Mouse (Mus musculus): ENCODE measurements around the gene Pycard. TPM values are rescaled to one million over a fixed set of nuclear protein-coding genes. Genes with fewer than 3 reads are reported as not detected.

The Pycard gene
- total and polyA plus RNA-seq, 3 experiments: 5.1 to 52.5 (median 8.1) TPM

DNA sequence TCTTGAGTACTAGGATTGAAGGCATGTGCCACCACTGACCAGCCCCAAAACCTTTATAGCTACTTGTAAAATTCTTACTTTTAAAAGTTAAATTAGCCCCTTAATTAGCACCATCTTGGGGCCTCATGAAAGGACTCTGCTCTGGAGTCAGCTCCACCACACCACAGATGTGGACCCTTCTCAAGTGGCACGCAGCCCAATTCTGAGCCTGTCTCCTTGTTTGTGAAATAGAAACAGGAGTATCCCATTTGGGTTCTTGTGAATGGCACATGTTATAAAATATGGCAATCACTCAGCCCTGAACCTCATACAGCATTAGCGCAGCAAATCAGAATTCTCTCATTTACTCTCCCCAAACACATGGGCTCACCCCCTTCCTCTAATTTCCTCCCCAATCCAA is 14.8 kb downstream of the Pycard start:
- Histone ChIP-seq H3K9ac (ENCODE audit: insufficient read depth, low read depth) (no peak overlapping the region), H3K27ac (ENCODE audit: insufficient read depth, low read depth) (no peak overlapping the region), H3K36me3 (replicated peaks in 1 of 2; ENCODE audit: control insufficient read depth in 1 of 2, insufficient read depth in 1 of 2, low read length in 1 of 2) (peaks cover 74 to 98% of the 10 kb centered on the region in 2 experiments), H3K27me3 (replicated peaks) (no peaks in the 10 kb centered on the region), H3K4me1 (ENCODE audit: control insufficient read depth in 1 of 2, insufficient read depth in 2 of 2) (peaks cover 0 to 4% of the 10 kb centered on the region in 2 experiments; a peak in 1 of 4 replicates), H3K4me3 (replicated peaks in 1 of 3; ENCODE audit: low read depth in 2 of 3, low read length in 2 of 3, poor library complexity in 1 of 3) (no peak overlapping the region), H3K79me2 (replicated peaks; ENCODE audit: control insufficient read depth, extremely low read depth, insufficient read depth, poor library complexity, severe bottlenecking) (peaks cover 25% of the 10 kb centered on the region), H3K9me3 (replicated peaks; ENCODE audit: low read length) (no peaks in the 10 kb centered on the region), H3K4me2 (ENCODE audit: insufficient read depth, low read depth, poor library complexity, severe bottlenecking) (no peak overlapping the region)
- TF ChIP-seq ZNF384 (IDR thresholded peaks at IDR 0.05; ENCODE audit: low read depth, low read length) (no peak), ELF1 (IDR thresholded peaks at IDR 0.05; ENCODE audit: low read depth, low read length) (no peak), KAT2A (IDR thresholded peaks at IDR 0.05; ENCODE audit: insufficient replicate concordance, low read length) (no peak), SIN3A (IDR thresholded peaks at IDR 0.05; ENCODE audit: low read length) (no peak), HCFC1 (IDR thresholded peaks at IDR 0.05; ENCODE audit: low read depth, low read length) (no peak), ZKSCAN1 (IDR thresholded peaks at IDR 0.05; ENCODE audit: borderline replicate concordance, low read depth, low read length) (no peak), TCF12 (IDR thresholded peaks at IDR 0.05; ENCODE audit: low read depth, low read length) (no peak), CHD2 (IDR thresholded peaks at IDR 0.05; ENCODE audit: low read length) (no peak), MAZ (IDR thresholded peaks at IDR 0.05; ENCODE audit: low read depth, low read length) (no peak), MEF2A (IDR thresholded peaks at IDR 0.05; ENCODE audit: borderline replicate concordance, low read depth, low read length) (no peak), ETS1 (conservative IDR thresholded peaks at IDR 0.05; ENCODE audit: low read depth, low read length) (no peak), JUND (conservative IDR thresholded peaks at IDR 0.05; ENCODE audit: low read depth, low read length) (no peak), NELFE (IDR thresholded peaks at IDR 0.05; ENCODE audit: low read depth, low read length) (no peak), EP300 (IDR thresholded peaks at IDR 0.05; ENCODE audit: low read length) (no peak)
- DNase-seq (ENCODE audit: extremely low read depth): no peak
- in situ Hi-C loops (cut with MboI; ENCODE audit: low pct_ligation_motif_present, low pct_unique_long_range_greater_than_20kb, low sequenced_read_pairs) (no loop called here), dilution Hi-C loops (cut with MboI; ENCODE audit: extremely low pct_ligation_motif_present, extremely low pct_unique_long_range_greater_than_20kb, low sequenced_read_pairs) (no loop called here)

DNA sequence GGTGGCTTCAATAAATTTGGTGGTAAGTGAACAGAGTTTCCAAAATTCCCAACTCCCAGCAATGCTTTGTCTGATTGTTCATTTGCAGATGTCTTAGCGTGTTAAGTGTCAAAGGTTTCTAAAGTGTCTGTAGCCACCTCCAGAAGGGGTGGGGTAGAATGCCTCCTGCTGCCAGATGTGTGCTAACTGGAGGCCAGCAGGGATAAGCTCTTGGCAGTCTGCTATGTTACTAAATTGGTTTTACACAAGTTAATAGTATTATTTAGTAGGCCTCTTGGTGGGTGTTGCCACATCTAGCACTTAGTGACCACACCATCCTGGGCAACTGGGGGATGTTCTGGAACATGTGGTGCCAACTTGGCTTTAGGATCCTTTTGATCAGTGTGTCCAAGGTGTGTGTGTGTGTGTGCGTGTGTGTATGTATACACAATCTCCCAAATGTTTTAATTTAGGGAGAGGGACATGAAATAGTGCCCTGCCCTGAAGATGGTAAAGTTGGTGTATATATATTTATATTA is 19.2 kb downstream of the Pycard start:
- no peak for DNase-seq (ENCODE audit: extremely low read depth)
- H3K4me2 ChIP-seq (ENCODE audit: insufficient read depth, low read depth, poor library complexity, severe bottlenecking): no peak overlapping the region
- no peak overlapping the region for H3K4me3 ChIP-seq (replicated peaks in 1 of 3; ENCODE audit: low read depth in 2 of 3, low read length in 2 of 3, poor library complexity in 1 of 3)
- TF ChIP-seq MAZ (IDR thresholded peaks at IDR 0.05; ENCODE audit: low read depth, low read length): no peak
- TF ChIP-seq ETS1 (conservative IDR thresholded peaks at IDR 0.05; ENCODE audit: low read depth, low read length): no peak
- TF ChIP-seq SMC3 (IDR thresholded peaks at IDR 0.05; ENCODE audit: low read depth, low read length): no peak
- TF ChIP-seq BHLHE40 (IDR thresholded peaks at IDR 0.05; ENCODE audit: low read depth, low read length): no peak
- no peak for TF ChIP-seq JUND (conservative IDR thresholded peaks at IDR 0.05; ENCODE audit: low read depth, low read length)
- no peak for TF ChIP-seq HCFC1 (IDR thresholded peaks at IDR 0.05; ENCODE audit: low read depth, low read length)
- no peak for TF ChIP-seq RAD21 (IDR thresholded peaks at IDR 0.05; ENCODE audit: low read depth, low read length)
- TF ChIP-seq CTCF (conservative IDR thresholded peaks at IDR 0.05 in 1 of 2, IDR thresholded peaks at IDR 0.05 in 1 of 2; ENCODE audit: low read depth in 2 of 2, low read length in 2 of 2): no peak
- no peak for TF ChIP-seq ELF1 (IDR thresholded peaks at IDR 0.05; ENCODE audit: low read depth, low read length)
- no peak for TF ChIP-seq CHD2 (IDR thresholded peaks at IDR 0.05; ENCODE audit: low read length)
- H3K27ac ChIP-seq (ENCODE audit: insufficient read depth, low read depth): no peak overlapping the region
- in situ Hi-C loops (cut with MboI; ENCODE audit: low pct_ligation_motif_present, low pct_unique_long_range_greater_than_20kb, low sequenced_read_pairs): no loop called here
- H3K9me3 ChIP-seq (replicated peaks; ENCODE audit: low read length): no peaks in the 10 kb centered on the region
- dilution Hi-C loops (cut with MboI; ENCODE audit: extremely low pct_ligation_motif_present, extremely low pct_unique_long_range_greater_than_20kb, low sequenced_read_pairs): no loop called here
- peaks cover 66 to 94% of the 10 kb centered on the region in 2 experiments for H3K36me3 ChIP-seq (replicated peaks in 1 of 2; ENCODE audit: control insufficient read depth in 1 of 2, insufficient read depth in 1 of 2, low read length in 1 of 2)
- peaks cover 0 to 21% of the 10 kb centered on the region in 2 experiments; a peak in 3 of 4 replicates for H3K4me1 ChIP-seq (ENCODE audit: control insufficient read depth in 1 of 2, insufficient read depth in 2 of 2)
- H3K27me3 ChIP-seq (replicated peaks): no peaks in the 10 kb centered on the region
- peaks cover 51% of the 10 kb centered on the region for H3K79me2 ChIP-seq (replicated peaks; ENCODE audit: control insufficient read depth, extremely low read depth, insufficient read depth, poor library complexity, severe bottlenecking)
- no peak overlapping the region for H3K9ac ChIP-seq (ENCODE audit: insufficient read depth, low read depth)

Measured in CH12.LX (cell line).